Mouse (Mus musculus): Measurements from ENCODE around the gene Itga3.

Itga3 gene

GRCm38 (mm10) chr11:95004136-95004936 is 72.3 kb downstream of the Itga3 start:
- DNase-seq (ENCODE audit: low spot score): no peak

- no peak for DNase-seq (ENCODE audit: low spot score)
Observed at GRCm38 (mm10) chr11:95002705-95003104, 73.9 kb downstream of the Itga3 start.

GRCm38 (mm10) chr11:95001584-95002347 is 74.8 kb downstream of the Itga3 start:
- DNase-seq (ENCODE audit: low spot score): no peak

- DNase-seq (ENCODE audit: low spot score): no peak
Observed at GRCm38 (mm10) chr11:95001058-95001457, 75.5 kb downstream of the Itga3 start.

GRCm38 (mm10) chr11:95000548-95000947 is 76.1 kb downstream of the Itga3 start:
- DNase-seq (ENCODE audit: low spot score): no peak

GRCm38 (mm10) chr11:95000128-95000527 is 76.5 kb downstream of the Itga3 start:
- no peak for DNase-seq (ENCODE audit: low spot score)

- no peak for DNase-seq (ENCODE audit: low spot score)
Observed at GRCm38 (mm10) chr11:94998041-94998531, 78.5 kb downstream of the Itga3 start.

GRCm38 (mm10) chr11:94997596-94997995 is 79.0 kb downstream of the Itga3 start:
- DNase-seq (ENCODE audit: low spot score): no peak

GRCm38 (mm10) chr11:94996984-94997383 is 79.6 kb downstream of the Itga3 start:
- DNase-seq (ENCODE audit: low spot score): no peak

GRCm38 (mm10) chr11:94996101-94996500 is 80.5 kb downstream of the Itga3 start:
- no peak for DNase-seq (ENCODE audit: low spot score)

- no peak for DNase-seq (ENCODE audit: low spot score)
Observed at GRCm38 (mm10) chr11:94994947-94995772, 81.4 kb downstream of the Itga3 start.

Measured in urinary bladder, postnatal 10 days (tissue).